In genomic region chr4:7215048-7216030, GRCm38 (mm10) we compare ENCODE assay signal across 18 mouse cellular contexts.
DNase-seq lines count a peak whose midpoint lies in the region; ATAC-seq and TF ChIP-seq lines count a peak whose summit lies in the region.
"Had no signal": no experiment of that assay in that cellular context is flagged by ENCODE, and none has a peak within 500 bp of the region (broad histone marks: within the 10 kb centered on the region; RNA-seq: fewer than 3 reads in every experiment).

No protein-coding gene starts in this region.

- ATAC-seq in embryonic facial prominence, embryonic 14.5 days (ENCODE audit: low read depth) = no peak
- peak; percentile 54; the same call in 1 of the 2 replicates for ATAC-seq in midbrain, embryonic 12.5 days (ENCODE audit: low FRiP score, low read depth)
- ATAC-seq in midbrain, embryonic 11.5 days (ENCODE audit: low FRiP score) = no peak
- no peak for ATAC-seq in limb, embryonic 14.5 days (ENCODE audit: low FRiP score, low read depth)

- no peak overlapping the region for H3K4me3 ChIP-seq in embryonic facial prominence, embryonic 14.5 days (ENCODE audit: low read depth, low read length)
- H3K4me3 ChIP-seq in embryonic facial prominence, embryonic 10.5 days = no peak overlapping the region
- no peak overlapping the region for H3K4me3 ChIP-seq in midbrain, embryonic 12.5 days
- H3K4me3 ChIP-seq in midbrain, embryonic 11.5 days (ENCODE audit: low read depth, low read length) = no peak overlapping the region
- H3K4me3 ChIP-seq in limb, embryonic 14.5 days (replicated peaks; ENCODE audit: low read length) = no peak overlapping the region
- H3K4me3 ChIP-seq: erythroblast, embryonic 14.5 days; heart, embryonic 12.5 days had no signal

- DNase-seq in embryonic facial prominence, embryonic 14.5 days (ENCODE audit: low spot score) = peak; percentile 23
- no peak for DNase-seq in embryonic facial prominence, embryonic 10.5 days (ENCODE audit: low spot score)
- DNase-seq in midbrain, embryonic 11.5 days (ENCODE audit: low spot score, missing footprints) = no peak
- peak; percentile 40 for DNase-seq in brain, adult 2 months (ENCODE audit: low read depth, low spot score)
- DNase-seq in limb, embryonic 14.5 days (ENCODE audit: low spot score) = peak; percentile 17
- no peak for DNase-seq in thymus, postnatal 0 days (ENCODE audit: low spot score)
- DNase-seq in right cerebral cortex, adult 18-20 months = no peak
- DNase-seq: adrenal gland, adult 8-10 months; cerebellum, adult 11-12 months; cerebellum, postnatal 36 days; kidney, adult 2 months; kidney, postnatal 36 days; lung, adult 2 months; lung, postnatal 36 days; thymus, adult 2 months had no signal

- H3K9me3 ChIP-seq in embryonic facial prominence, embryonic 14.5 days (ENCODE audit: control insufficient read depth, low read length) = no peaks in the 10 kb centered on the region
- no peaks in the 10 kb centered on the region for H3K9me3 ChIP-seq in embryonic facial prominence, embryonic 10.5 days
- no peaks in the 10 kb centered on the region for H3K9me3 ChIP-seq in midbrain, embryonic 12.5 days
- H3K9me3 ChIP-seq in midbrain, embryonic 11.5 days (ENCODE audit: control insufficient read depth, low read length) = no peaks in the 10 kb centered on the region
- H3K9me3 ChIP-seq in limb, embryonic 14.5 days (ENCODE audit: control insufficient read depth, low read length) = no peaks in the 10 kb centered on the region
- H3K9me3 ChIP-seq: heart, embryonic 12.5 days had no signal

- TF ChIP-seq POLR2A in limb, embryonic 14.5 days (IDR thresholded peaks at IDR 0.05; ENCODE audit: borderline replicate concordance, extremely low read depth, insufficient read depth, insufficient read length) = no peak

- no peak overlapping the region for H3K4me2 ChIP-seq in embryonic facial prominence, embryonic 14.5 days (ENCODE audit: low read depth, low read length)
- H3K4me2 ChIP-seq in midbrain, embryonic 12.5 days (replicated peaks) = no peak overlapping the region
- H3K4me2 ChIP-seq in midbrain, embryonic 11.5 days = no peak overlapping the region
- H3K4me2 ChIP-seq in limb, embryonic 14.5 days (replicated peaks; ENCODE audit: low read depth, low read length, severe bottlenecking) = no peak overlapping the region
- H3K4me2 ChIP-seq: heart, embryonic 12.5 days had no signal

- H3K4me1 ChIP-seq in embryonic facial prominence, embryonic 14.5 days (ENCODE audit: control insufficient read depth, insufficient read depth, low read length) = no peaks in the 10 kb centered on the region
- H3K4me1 ChIP-seq in embryonic facial prominence, embryonic 10.5 days = 0 out of 2 replicates have a peak, but pooled peaks cover 4% of the 10 kb centered on the region
- 0 out of 2 replicates have a peak, but pooled peaks cover 3% of the 10 kb centered on the region for H3K4me1 ChIP-seq in midbrain, embryonic 12.5 days
- no peaks in the 10 kb centered on the region for H3K4me1 ChIP-seq in midbrain, embryonic 11.5 days (ENCODE audit: control insufficient read depth, insufficient read depth, low read length)
- no peaks in the 10 kb centered on the region for H3K4me1 ChIP-seq in limb, embryonic 14.5 days (ENCODE audit: control insufficient read depth, insufficient read depth, low read length)
- H3K4me1 ChIP-seq: heart, embryonic 12.5 days had no signal

- H3K27me3 ChIP-seq in embryonic facial prominence, embryonic 14.5 days (replicated peaks; ENCODE audit: control insufficient read depth, insufficient read depth, low read length) = no peaks in the 10 kb centered on the region
- no peaks in the 10 kb centered on the region for H3K27me3 ChIP-seq in embryonic facial prominence, embryonic 10.5 days (replicated peaks; ENCODE audit: low read depth, poor library complexity, severe bottlenecking)
- no peaks in the 10 kb centered on the region for H3K27me3 ChIP-seq in midbrain, embryonic 12.5 days
- no peaks in the 10 kb centered on the region for H3K27me3 ChIP-seq in midbrain, embryonic 11.5 days (ENCODE audit: control insufficient read depth, insufficient read depth, low read length)
- no peaks in the 10 kb centered on the region for H3K27me3 ChIP-seq in limb, embryonic 14.5 days (ENCODE audit: control insufficient read depth, insufficient read depth, low read length)
- H3K27me3 ChIP-seq: heart, embryonic 12.5 days had no signal

- H3K36me3 ChIP-seq in embryonic facial prominence, embryonic 14.5 days (ENCODE audit: control insufficient read depth, insufficient read depth, low read length) = no peaks in the 10 kb centered on the region
- H3K36me3 ChIP-seq in embryonic facial prominence, embryonic 10.5 days (replicated peaks) = no peaks in the 10 kb centered on the region
- H3K36me3 ChIP-seq in midbrain, embryonic 12.5 days = no peaks in the 10 kb centered on the region
- H3K36me3 ChIP-seq in midbrain, embryonic 11.5 days (ENCODE audit: control insufficient read depth, insufficient read depth, low read length) = no peaks in the 10 kb centered on the region
- H3K36me3 ChIP-seq in limb, embryonic 14.5 days (ENCODE audit: control insufficient read depth, insufficient read depth, low read length) = no peaks in the 10 kb centered on the region
- H3K36me3 ChIP-seq: heart, embryonic 12.5 days had no signal

- H3K27ac ChIP-seq in embryonic facial prominence, embryonic 14.5 days (replicated peaks; ENCODE audit: low read depth, low read length) = no peak overlapping the region
- no peak overlapping the region for H3K27ac ChIP-seq in embryonic facial prominence, embryonic 10.5 days (replicated peaks)
- 0 out of 2 replicates have a peak overlapping the region, but pooled peaks have one; percentile 20 for H3K27ac ChIP-seq in midbrain, embryonic 12.5 days (replicated peaks)
- no peak overlapping the region for H3K27ac ChIP-seq in midbrain, embryonic 11.5 days (ENCODE audit: low read depth, low read length)
- no peak overlapping the region for H3K27ac ChIP-seq in limb, embryonic 14.5 days (replicated peaks; ENCODE audit: low read depth, low read length)

- 64% methylated on average over 5 of the region's 5 CpGs for WGBS in embryonic facial prominence, embryonic 14.5 days
- 73% methylated on average over 5 of the region's 5 CpGs for WGBS in embryonic facial prominence, embryonic 10.5 days
- 76% methylated on average over 5 of the region's 5 CpGs for WGBS in midbrain, embryonic 12.5 days
- WGBS in midbrain, embryonic 11.5 days = 84% methylated on average over 5 of the region's 5 CpGs
- 60% methylated on average over 5 of the region's 5 CpGs for WGBS in limb, embryonic 14.5 days

- H3K9ac ChIP-seq in embryonic facial prominence, embryonic 14.5 days (ENCODE audit: low read depth, low read length) = no peak overlapping the region
- H3K9ac ChIP-seq in midbrain, embryonic 12.5 days (replicated peaks) = no peak overlapping the region
- no peak overlapping the region for H3K9ac ChIP-seq in midbrain, embryonic 11.5 days (ENCODE audit: low read length)
- no peak overlapping the region for H3K9ac ChIP-seq in limb, embryonic 14.5 days (ENCODE audit: low read depth, low read length, severe bottlenecking)
- H3K9ac ChIP-seq: heart, embryonic 12.5 days had no signal

Comparison
In these comparisons a context has a peak if more than half of its experiments do, and no peak if none do; other contexts are left out.
1. DNase-seq: peak in embryonic facial prominence, embryonic 14.5 days (single experiment), brain, adult 2 months (single experiment) and limb, embryonic 14.5 days (single experiment); none in embryonic facial prominence, embryonic 10.5 days (single experiment), midbrain, embryonic 11.5 days (single experiment), thymus, postnatal 0 days (single experiment) and right cerebral cortex, adult 18-20 months (single experiment).